8 mouse cellular contexts compared by ENCODE assay signal in the genomic region with DNA sequence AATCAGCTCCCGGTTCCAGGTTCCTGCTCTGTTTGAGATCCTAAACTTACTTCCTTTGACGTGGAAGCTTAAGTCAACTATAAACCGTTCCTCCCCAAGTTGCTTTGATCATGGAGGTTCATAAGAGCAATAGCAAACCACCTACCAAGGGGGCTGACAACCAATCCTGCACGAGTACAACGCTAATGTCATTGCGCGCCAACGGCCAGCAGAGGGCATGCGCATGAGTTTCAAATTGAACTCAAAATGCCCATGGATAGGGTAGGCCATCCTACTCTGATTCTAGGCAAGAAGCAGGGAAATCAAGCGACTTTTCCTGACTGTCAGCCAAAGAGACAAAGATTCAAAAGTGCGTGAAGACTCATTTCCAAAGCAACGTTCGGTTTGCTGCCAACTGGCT. TPM values are rescaled to one million over a fixed set of nuclear protein-coding genes. Genes with fewer than 3 reads are reported as not detected.
DNase-seq lines count a peak whose midpoint lies in the region; ATAC-seq and TF ChIP-seq lines count a peak whose summit lies in the region.

Gene Zfp37 (minus strand): TSS at position 279 of the 400 bp plus-strand sequence.

- no peak for TF ChIP-seq POLR2A in CH12.LX (IDR thresholded peaks at IDR 0.05; ENCODE audit: low read depth, low read length)

- no peak within 1 kb of the TSS for H3K9ac ChIP-seq in intestine, postnatal 0 days (ENCODE audit: low read depth, low read length)
- no peak within 1 kb of the TSS for H3K9ac ChIP-seq in intestine, embryonic 16.5 days (ENCODE audit: low read depth, low read length)
- H3K9ac ChIP-seq in CH12.LX (ENCODE audit: insufficient read depth, low read depth), result no peak within 1 kb of the TSS
- H3K9ac ChIP-seq in embryonic facial prominence, embryonic 13.5 days, result no peak within 1 kb of the TSS
- no peak within 1 kb of the TSS for H3K9ac ChIP-seq in heart, embryonic 11.5 days (ENCODE audit: low read depth, low read length)

- no peaks in the 10 kb centered on the region for H3K4me1 ChIP-seq in intestine, postnatal 0 days (replicated peaks; ENCODE audit: control insufficient read depth, insufficient read depth, low read length)
- no peaks in the 10 kb centered on the region for H3K4me1 ChIP-seq in intestine, embryonic 16.5 days (ENCODE audit: control insufficient read depth, insufficient read depth, low read length)
- H3K4me1 ChIP-seq in CH12.LX (ENCODE audit: control insufficient read depth in 1 of 2, insufficient read depth in 2 of 2), result no peaks in the 10 kb centered on the region
- no peaks in the 10 kb centered on the region for H3K4me1 ChIP-seq in embryonic facial prominence, embryonic 13.5 days
- H3K4me1 ChIP-seq in heart, embryonic 11.5 days (ENCODE audit: control insufficient read depth, insufficient read depth, low read length), result no peaks in the 10 kb centered on the region

- no peak within 1 kb of the TSS for H3K4me3 ChIP-seq in intestine, postnatal 0 days (ENCODE audit: low read depth, low read length)
- no peak within 1 kb of the TSS for H3K4me3 ChIP-seq in intestine, embryonic 16.5 days (ENCODE audit: low read length)
- H3K4me3 ChIP-seq in CH12.LX (replicated peaks in 1 of 3; ENCODE audit: low read depth in 2 of 3, low read length in 2 of 3, poor library complexity in 1 of 3), result no peak within 1 kb of the TSS
- no peak within 1 kb of the TSS for H3K4me3 ChIP-seq in embryonic facial prominence, embryonic 13.5 days
- no peak within 1 kb of the TSS for H3K4me3 ChIP-seq in heart, embryonic 11.5 days (ENCODE audit: low read depth, low read length)

- H3K36me3 ChIP-seq in intestine, postnatal 0 days (ENCODE audit: control insufficient read depth, insufficient read depth), result no peaks in the 10 kb centered on the region
- H3K36me3 ChIP-seq in intestine, embryonic 16.5 days (ENCODE audit: control insufficient read depth, insufficient read depth, low read length), result no peaks in the 10 kb centered on the region
- no peaks in the 10 kb centered on the region for H3K36me3 ChIP-seq in CH12.LX (replicated peaks in 1 of 2; ENCODE audit: control insufficient read depth in 1 of 2, insufficient read depth in 1 of 2, low read length in 1 of 2)
- H3K36me3 ChIP-seq in embryonic facial prominence, embryonic 13.5 days, result no peaks in the 10 kb centered on the region
- H3K36me3 ChIP-seq in heart, embryonic 11.5 days (ENCODE audit: control insufficient read depth, insufficient read depth, low read length), result no peaks in the 10 kb centered on the region

- intact Hi-C loops in left cerebral cortex, postnatal 14 days (cut with DNase I), result no loop called here
- intact Hi-C loops in heart, postnatal 36 days (cut with DNase I), result no loop called here

- in situ Hi-C loops in CH12.LX (cut with MboI; ENCODE audit: low pct_ligation_motif_present, low pct_unique_long_range_greater_than_20kb, low sequenced_read_pairs), result no loop called here

- peak; percentile 53 for TF ChIP-seq CTCF in intestine, postnatal 0 days (IDR thresholded peaks at IDR 0.05; ENCODE audit: low read depth)
- peak; percentile 17 to 74; a peak in 2 of 4 replicates for TF ChIP-seq CTCF in CH12.LX (conservative IDR thresholded peaks at IDR 0.05 in 1 of 2, IDR thresholded peaks at IDR 0.05 in 1 of 2; ENCODE audit: low read depth in 2 of 2, low read length in 2 of 2)

- dilution Hi-C loops in CH12.LX (cut with MboI; ENCODE audit: extremely low pct_ligation_motif_present, extremely low pct_unique_long_range_greater_than_20kb, low sequenced_read_pairs), result no loop called here

- peak; percentile 45 for DNase-seq in CH12.LX (ENCODE audit: extremely low read depth)
- DNase-seq in left cerebral cortex, postnatal 14 days (ENCODE audit: low spot score in 2 of 2), result no peak
- no peak for DNase-seq in heart, postnatal 36 days

- no peak for ATAC-seq in intestine, postnatal 0 days
- ATAC-seq in intestine, embryonic 16.5 days, result no peak
- no peak for ATAC-seq in embryonic facial prominence, embryonic 13.5 days (ENCODE audit: insufficient number of reproducible peaks, insufficient read depth, low FRiP score, low TSS enrichment, low read depth)
- no peak for ATAC-seq in erythroid progenitor cell, adult 5-6 weeks (replicated peaks; ENCODE audit: low FRiP score, poor library complexity, severe bottlenecking)
- ATAC-seq in heart, embryonic 11.5 days (replicated peaks; ENCODE audit: insufficient number of reproducible peaks, low FRiP score, low TSS enrichment), result no peak

- 75% methylated on average over 13 of the region's 13 CpGs for WGBS in intestine, postnatal 0 days
- WGBS in intestine, embryonic 16.5 days, result 72% methylated on average over 13 of the region's 13 CpGs
- 76% methylated on average over 13 of the region's 13 CpGs for whole genome bisulfite sequencing in embryonic facial prominence, embryonic 13.5 days
- 70% methylated on average over 13 of the region's 13 CpGs for WGBS in heart, embryonic 11.5 days (ENCODE audit: insufficient replicate concordance)

- H3K27me3 ChIP-seq in intestine, postnatal 0 days (replicated peaks; ENCODE audit: control insufficient read depth, insufficient read depth, low read length), result no peaks in the 10 kb centered on the region
- no peaks in the 10 kb centered on the region for H3K27me3 ChIP-seq in intestine, embryonic 16.5 days (replicated peaks; ENCODE audit: control insufficient read depth, insufficient read depth, low read length)
- no peaks in the 10 kb centered on the region for H3K27me3 ChIP-seq in CH12.LX (replicated peaks)
- no peaks in the 10 kb centered on the region for H3K27me3 ChIP-seq in embryonic facial prominence, embryonic 13.5 days
- no peaks in the 10 kb centered on the region for H3K27me3 ChIP-seq in heart, embryonic 11.5 days (ENCODE audit: control insufficient read depth, insufficient read depth, low read length)

- TF ChIP-seq RAD21 in CH12.LX (IDR thresholded peaks at IDR 0.05; ENCODE audit: low read depth, low read length), result peak; percentile 46

- H3K27ac ChIP-seq in intestine, postnatal 0 days (ENCODE audit: low read depth, low read length), result no peak within 1 kb of the TSS
- no peak within 1 kb of the TSS for H3K27ac ChIP-seq in intestine, embryonic 16.5 days (ENCODE audit: low read length)
- no peak within 1 kb of the TSS for H3K27ac ChIP-seq in CH12.LX (ENCODE audit: insufficient read depth, low read depth)
- no peak within 1 kb of the TSS for H3K27ac ChIP-seq in embryonic facial prominence, embryonic 13.5 days
- H3K27ac ChIP-seq in heart, embryonic 11.5 days (ENCODE audit: low read depth, low read length), result no peak within 1 kb of the TSS

- no peak within 1 kb of the TSS for H3K4me2 ChIP-seq in intestine, postnatal 0 days (replicated peaks; ENCODE audit: low read depth)
- no peak within 1 kb of the TSS for H3K4me2 ChIP-seq in intestine, embryonic 16.5 days (ENCODE audit: low read depth, low read length)
- no peak within 1 kb of the TSS for H3K4me2 ChIP-seq in CH12.LX (ENCODE audit: insufficient read depth, low read depth, poor library complexity, severe bottlenecking)
- H3K4me2 ChIP-seq in embryonic facial prominence, embryonic 13.5 days, result no peak within 1 kb of the TSS
- H3K4me2 ChIP-seq in heart, embryonic 11.5 days, result no peak within 1 kb of the TSS

- TF ChIP-seq EP300 in CH12.LX (IDR thresholded peaks at IDR 0.05; ENCODE audit: low read length), result no peak

- no peaks in the 10 kb centered on the region for H3K79me2 ChIP-seq in CH12.LX (replicated peaks; ENCODE audit: control insufficient read depth, extremely low read depth, insufficient read depth, poor library complexity, severe bottlenecking)

- H3K9me3 ChIP-seq in intestine, postnatal 0 days (ENCODE audit: control insufficient read depth), result no peaks in the 10 kb centered on the region
- H3K9me3 ChIP-seq in intestine, embryonic 16.5 days (ENCODE audit: control insufficient read depth, low read length), result no peaks in the 10 kb centered on the region
- no peaks in the 10 kb centered on the region for H3K9me3 ChIP-seq in CH12.LX (replicated peaks; ENCODE audit: low read length)
- H3K9me3 ChIP-seq in embryonic facial prominence, embryonic 13.5 days, result no peaks in the 10 kb centered on the region
- no peaks in the 10 kb centered on the region for H3K9me3 ChIP-seq in heart, embryonic 11.5 days (replicated peaks; ENCODE audit: control insufficient read depth, low read length)

TF ChIP-seq in CH12.LX, 34 proteins besides CTCF, POLR2A, EP300 and RAD21:
- TF ChIP-seq SMC3 (IDR thresholded peaks at IDR 0.05; ENCODE audit: low read depth, low read length) (peak; percentile 83), E2F4 (IDR thresholded peaks at IDR 0.05; ENCODE audit: insufficient replicate concordance, low read depth, low read length) (no peak), CHD2 (IDR thresholded peaks at IDR 0.05; ENCODE audit: low read length) (no peak)

RNA-seq across cellular contexts. Expression of gene Zfp37, which starts in this region (rescaled TPM):
- polyA plus RNA-seq in intestine, postnatal 0 days (2015; fragmentation: Nextera tagmentation; extraction: Ambion mirVana), result 2.4 and 3.1 TPM in 2 replicates
- 4.8 and 5.3 TPM in 2 replicates for polyA plus RNA-seq in intestine, embryonic 16.5 days (2015; fragmentation: Nextera tagmentation; extraction: Ambion mirVana)
- total RNA-seq in CH12.LX (2012; rRNA removed), result not detected in 2 replicates
- total RNA-seq in CH12.LX (2014; rRNA removed), result not detected in 2 replicates
- polyA plus RNA-seq in CH12.LX (2012; ENCODE audit: insufficient read length, low read depth), result not detected in 2 replicates
- polyA plus RNA-seq in embryonic facial prominence, embryonic 13.5 days (2015; fragmentation: Nextera tagmentation; extraction: Ambion mirVana), result 11.8 and 15.0 TPM in 2 replicates
- 10 to 100 TPM; 20.3 to 20.7 TPM for total RNA-seq in left cerebral cortex, postnatal 14 days (2021)
- total RNA-seq in erythroid progenitor cell, adult 5-6 weeks (2015; ENCODE audit: low replicate concordance), result not detected in 2 replicates
- 0.98 and 2.2 TPM in 2 replicates for total RNA-seq in erythroid progenitor cell, adult 5-6 weeks (2017; ENCODE audit: low replicate concordance)
- 1 to 10 TPM; 1.9 to 2.2 TPM for total RNA-seq in heart, postnatal 36 days (2021)
- polyA plus RNA-seq in heart, embryonic 11.5 days (2014; fragmentation: Nextera tagmentation; extraction: Ambion mirVana), result 8.9 and 9.0 TPM in 2 replicates

Comparison
In these comparisons a context has a peak if more than half of its experiments do, and no peak if none do; other contexts are left out.
1. RNA of gene Zfp37 (total RNA-seq): 20.3 to 20.7 TPM in left cerebral cortex, postnatal 14 days; 1.9 to 2.2 TPM in heart, postnatal 36 days, 0.98 to 2.2 TPM in erythroid progenitor cell, adult 5-6 weeks and not detected in CH12.LX; every median in the first group is over 4 times any median in the second.
2. Peak in DNase-seq in CH12.LX; RNA of the gene not detected or under 1 TPM.